Mouse (Mus musculus) left cerebral cortex, postnatal 14 days (tissue): ENCODE measurements around the gene Calhm6. TPM values are rescaled to one million over a fixed set of nuclear protein-coding genes. Genes with fewer than 3 reads are reported as not detected.

Experiments used
- DNase-seq, 2 experiments: peaks; one replicate each; pipeline ENCODE4 v3.0.0; 2021 to 2022; ENCODE audit warnings: low spot score in 2 of 2, mixed read lengths in 1 of 2
- intact Hi-C: fragments of 180-260 bp; cut with DNase I; formaldehyde crosslinking; loops from one replicate; pipeline ENCODE4 v1.15.1; 2025
- long read RNA-seq, 2 experiments: library from polyadenylated mRNA; stranded (forward); transcript quantifications; one replicate each; pipeline ENCODE4 v2.0.0; 2021
- total RNA-seq, 2 experiments: library from RNA; stranded (reverse); gene quantifications; 2 replicates each; pipeline ENCODE4 v1.2.3; 2021

The Calhm6 gene
- under 1 TPM in 1 of 2 experiments, not detected in 1; 0.51 TPM for total RNA-seq
- long read RNA-seq, experiment 1, partial matches to known transcripts = 0 of 2 reads
- long read RNA-seq, experiment 1, other reads (novel, unspliced or antisense) = 1 of 2 reads
- long read RNA-seq, experiment 2 = 0 reads

DNA sequence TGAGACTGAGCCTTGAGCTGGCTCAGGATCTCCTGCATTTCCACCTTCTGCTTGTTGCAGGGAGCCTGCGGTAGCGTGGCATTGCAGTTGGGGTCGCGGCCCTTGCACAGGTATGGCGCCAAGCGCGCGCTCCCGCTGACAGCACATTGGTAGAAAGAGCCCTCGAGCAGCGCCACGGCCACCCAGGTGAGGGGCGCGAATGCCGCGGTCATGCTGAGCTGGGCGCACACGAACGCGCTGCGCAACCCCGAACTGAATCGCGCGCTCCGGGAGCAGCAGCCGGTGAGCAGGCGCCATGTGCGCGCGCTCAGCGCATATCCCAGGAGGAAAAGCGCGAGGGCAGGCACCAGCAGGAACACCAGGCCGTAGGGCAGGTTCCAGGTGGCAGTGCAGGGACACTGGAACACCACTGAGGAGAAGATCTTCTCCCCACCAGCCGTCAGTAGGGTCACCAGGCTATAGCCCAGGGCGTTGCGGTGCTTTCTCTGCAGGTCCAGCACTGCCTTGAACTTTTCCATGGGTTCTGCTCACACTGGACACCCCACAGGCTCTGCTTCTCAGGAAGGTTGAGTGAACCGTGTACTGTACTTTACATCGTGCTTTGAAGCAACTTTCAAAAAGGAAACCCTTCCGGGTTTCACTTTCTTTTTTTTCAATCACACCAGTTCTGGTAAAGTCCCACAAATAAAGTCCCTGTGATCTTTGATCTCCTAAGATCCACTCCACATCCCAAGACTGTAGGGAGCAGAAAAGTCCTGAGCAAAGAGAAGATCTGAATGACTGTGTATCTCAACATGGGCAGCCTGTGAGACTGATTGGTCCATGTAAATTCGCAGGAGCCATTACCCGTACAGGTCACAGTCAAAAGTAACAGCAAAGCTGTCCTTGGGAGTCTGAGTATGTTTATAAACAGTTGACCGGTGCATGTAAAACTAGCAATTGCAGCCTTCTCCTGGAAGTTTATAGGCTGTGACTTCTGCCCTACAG is at the start of gene Calhm6:
TSS of gene Calhm6 (minus strand) at position 593 of the 987 bp plus-strand sequence.
- intact Hi-C loops = no loop called here

DNA sequence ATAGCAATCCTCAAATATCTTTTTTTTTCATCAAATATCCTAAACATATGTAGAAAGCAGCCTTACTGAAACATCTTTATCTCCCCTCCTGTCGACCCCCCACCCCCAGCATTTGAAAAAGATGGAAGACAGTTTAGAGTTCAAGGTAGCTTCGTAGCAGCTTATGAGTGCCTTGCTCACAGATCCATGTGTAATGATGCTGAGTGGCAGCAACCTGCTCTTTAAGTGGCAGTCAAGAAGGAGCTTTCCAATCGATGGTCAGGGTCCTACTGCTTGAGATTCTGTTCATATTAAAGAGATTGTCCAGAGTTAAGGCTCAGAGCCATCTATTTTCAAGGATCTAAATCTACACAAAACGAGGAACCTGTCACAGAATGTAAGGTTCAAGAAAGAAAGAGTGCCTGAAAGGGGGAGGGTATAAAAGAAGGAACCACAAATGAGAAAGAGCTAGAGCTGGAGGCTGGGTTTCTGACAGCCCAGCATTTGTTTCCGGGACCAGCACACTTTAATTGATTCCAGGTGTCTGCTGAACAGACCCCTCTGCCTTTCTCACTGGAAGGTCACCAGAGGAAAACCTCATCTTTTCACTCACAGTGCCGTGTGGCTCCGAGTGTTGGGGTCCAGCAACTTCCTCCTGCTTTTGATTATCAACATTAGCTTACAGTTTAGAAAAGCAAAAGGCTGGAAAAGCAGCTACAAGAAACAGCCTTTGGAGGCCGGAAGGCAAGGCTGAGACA is 48.3 kb upstream of the Calhm6 start:
- intact Hi-C loops = no loop called here
- DNase-seq = no peak

More for the DNA sequence above, at the start of gene Calhm6:
- peak; percentile 8 to 52 for DNase-seq

DNA sequence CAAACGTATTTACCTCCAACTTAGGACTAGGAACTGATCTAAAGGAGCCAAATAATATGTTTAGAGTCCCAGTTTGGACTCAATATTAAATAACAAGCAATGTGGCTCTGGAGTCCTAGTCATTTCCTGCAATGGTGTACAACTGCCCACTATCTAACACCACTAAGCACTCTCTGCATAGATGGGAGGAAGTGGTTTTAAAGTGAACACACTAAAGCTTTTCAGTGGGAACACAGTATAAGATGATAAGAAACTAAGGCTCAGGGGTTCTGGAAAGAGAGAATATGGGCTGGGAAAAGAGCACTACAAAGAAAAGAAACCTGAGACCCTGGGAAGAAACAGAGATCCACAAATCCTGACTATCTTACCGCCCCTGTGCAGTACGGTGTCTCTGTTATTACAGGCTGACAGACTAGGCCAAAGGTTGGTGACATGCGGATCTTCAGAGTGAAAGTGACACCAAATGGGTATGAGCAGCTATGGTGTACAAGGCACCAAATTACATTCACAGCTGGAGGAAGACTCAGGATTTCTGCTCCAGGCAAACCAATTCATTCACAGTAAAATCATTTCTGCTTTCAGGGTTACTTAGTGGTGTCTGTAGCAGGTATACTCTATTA is 45.0 kb upstream of the Calhm6 start:
- intact Hi-C loops = no loop called here
- DNase-seq = no peak

DNA sequence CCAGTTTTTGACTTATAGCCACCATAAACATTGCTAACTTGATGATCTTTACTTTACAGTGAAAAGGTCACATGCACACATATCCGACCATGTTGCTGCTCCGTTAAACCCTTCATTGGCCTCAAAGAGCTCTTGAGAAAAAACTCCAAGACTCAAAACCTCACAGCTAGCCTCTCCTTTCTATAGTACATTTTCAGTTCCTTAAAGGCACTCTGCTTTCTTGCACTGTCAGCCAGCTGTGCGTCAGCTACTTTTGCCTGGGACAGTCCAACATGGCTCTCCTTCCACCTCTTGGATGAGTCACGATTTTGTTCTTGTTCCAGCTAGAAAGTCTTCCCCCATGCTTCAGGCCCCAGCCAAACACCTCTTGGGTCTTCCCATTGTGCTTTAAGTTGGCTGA is 43.9 kb upstream of the Calhm6 start:
- intact Hi-C loops = no loop called here
- DNase-seq = no peak

DNA sequence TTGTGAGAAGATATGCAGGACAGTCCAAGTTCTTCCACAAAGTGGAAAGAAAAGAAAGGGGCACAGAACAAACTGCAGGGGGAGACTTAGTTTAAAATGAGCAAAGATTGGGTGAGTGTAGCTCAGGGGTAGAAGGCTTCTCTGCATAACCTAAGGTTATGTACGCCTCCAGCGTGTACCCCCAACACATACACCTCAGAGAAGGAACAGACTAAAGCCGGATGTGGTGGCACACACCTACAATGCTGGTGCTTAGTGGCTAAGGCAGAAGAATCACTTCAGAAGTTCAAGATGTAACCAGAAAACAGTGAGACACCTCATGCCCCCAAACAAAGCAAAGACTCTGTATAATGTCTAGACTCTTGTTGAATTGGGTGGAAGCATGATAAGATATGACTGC is 43.4 kb upstream of the Calhm6 start:
- intact Hi-C loops = no loop called here

DNA sequence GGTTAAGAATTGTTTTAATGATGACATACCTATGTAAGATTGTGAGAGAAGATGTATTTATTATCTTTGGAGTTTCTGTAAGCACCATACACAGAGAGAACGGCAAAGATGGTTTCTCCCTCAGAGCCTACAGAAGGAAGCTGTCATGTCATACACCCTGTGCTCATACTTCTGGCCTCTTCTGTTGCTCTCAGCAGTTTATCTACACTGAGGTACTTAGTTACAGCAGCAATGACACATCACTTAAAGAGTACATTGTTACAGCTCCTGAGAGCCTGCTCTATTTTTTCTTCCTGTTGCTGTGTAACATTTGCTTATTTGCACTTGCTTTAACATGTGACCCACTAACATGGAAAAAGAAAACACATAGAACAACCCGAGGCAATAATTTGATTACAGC is 39.2 kb upstream of the Calhm6 start:
- intact Hi-C loops = no loop called here
- no peak for DNase-seq

More for the DNA sequence above, 43.4 kb upstream of the Calhm6 start:
- DNase-seq = no peak

DNA sequence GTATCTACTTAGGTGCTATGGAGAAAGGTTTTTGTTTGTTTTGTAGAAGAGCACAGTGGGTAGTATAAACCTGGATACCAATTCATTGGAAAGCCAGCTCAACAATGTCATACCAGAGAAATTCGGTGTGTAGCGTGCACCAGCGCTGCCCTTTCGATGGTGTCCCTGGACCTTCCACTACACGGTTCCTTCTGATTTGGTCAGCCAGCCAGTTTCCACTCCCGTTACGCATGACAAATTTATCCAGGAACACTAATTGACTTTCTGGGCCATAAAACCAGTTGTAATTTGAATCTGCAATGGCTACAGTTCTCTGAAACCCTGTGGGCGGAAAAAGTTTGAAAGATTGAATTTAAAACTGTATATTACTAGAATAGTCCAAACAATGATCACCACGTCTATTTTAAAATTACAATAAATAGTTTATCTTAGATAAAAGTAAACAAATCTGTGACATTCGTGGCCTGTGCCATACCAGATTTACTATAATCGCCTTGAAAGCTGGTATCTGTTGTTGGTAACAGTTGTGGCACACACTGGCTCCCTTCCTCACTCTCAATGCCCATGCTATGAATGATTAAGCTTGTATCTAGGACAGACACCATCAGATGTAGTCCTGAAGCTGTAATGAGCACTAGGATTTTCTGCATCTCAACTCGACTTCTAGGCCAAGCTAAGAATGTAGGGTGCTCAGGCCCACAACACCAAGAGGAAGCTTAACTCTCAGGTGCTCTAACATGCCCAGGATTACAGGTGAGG is 28.2 kb upstream of the Calhm6 start:
- intact Hi-C loops = no loop called here
- DNase-seq = no peak

DNA sequence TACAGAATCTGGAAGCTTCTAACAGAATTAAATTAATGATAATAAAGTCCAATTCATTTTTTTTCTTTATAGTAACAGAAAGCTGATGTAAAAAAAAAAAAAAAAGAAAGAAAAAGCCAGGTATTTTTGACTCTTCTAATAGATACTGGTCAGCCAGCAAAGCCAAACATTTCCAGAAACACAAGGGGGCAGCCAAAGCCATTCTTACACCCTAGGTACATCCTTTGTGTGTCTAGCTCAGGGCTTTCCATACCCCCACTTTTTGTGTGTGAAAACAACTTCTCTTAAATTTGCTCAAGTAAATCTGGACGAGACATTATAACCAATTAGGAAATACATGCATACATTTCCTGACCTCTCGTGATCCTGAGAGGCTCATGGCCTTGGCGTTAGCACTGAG is 24.0 kb upstream of the Calhm6 start:
- intact Hi-C loops = loop anchor here (5.0 kb wide), 1 partner anchor 120 kb away; no protein-coding TSS in a partner anchor
- DNase-seq = peak in 1 of 2 experiments; percentile 35

DNA sequence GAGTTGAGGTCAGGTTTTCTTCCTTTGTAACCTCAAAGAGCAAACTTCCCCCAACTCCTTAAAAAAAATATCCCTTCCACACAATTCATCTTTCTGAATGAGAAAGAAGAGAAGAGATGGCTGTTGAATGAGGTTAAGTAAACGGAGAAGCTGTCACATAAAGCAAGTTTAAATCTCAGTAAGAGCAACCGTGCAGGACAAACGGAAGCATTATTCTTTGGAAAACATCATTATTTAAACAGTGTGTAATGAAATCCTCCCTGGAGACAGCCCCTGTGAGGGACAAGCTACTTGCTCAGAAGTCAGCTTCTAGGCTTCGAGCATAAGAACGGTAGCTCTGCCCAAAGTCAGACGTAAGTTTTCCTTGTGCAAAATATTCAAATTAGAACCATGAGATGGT is 22.7 kb upstream of the Calhm6 start:
- intact Hi-C loops = loop anchor here (5.0 kb wide), 1 partner anchor 122 kb away; no protein-coding TSS in a partner anchor

DNA sequence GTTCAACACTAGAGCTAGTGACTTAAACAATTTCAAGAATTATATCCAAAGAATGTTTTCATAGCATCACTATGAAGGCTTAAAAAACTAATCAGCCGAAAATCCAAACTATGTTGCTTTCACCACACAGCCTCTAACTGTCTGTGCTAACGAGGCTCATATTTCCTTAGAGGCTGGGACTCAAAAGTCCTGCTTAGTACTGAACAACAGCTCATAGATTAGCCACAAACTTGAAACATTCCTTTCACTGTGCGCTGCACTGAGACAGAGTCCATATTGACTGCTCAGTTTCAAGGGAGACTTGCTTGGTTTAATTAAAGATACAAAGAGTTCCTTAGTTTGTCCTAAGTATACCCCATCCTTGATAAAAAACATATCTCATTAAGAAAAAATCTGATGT is 22.0 kb upstream of the Calhm6 start:
- DNase-seq = no peak
- intact Hi-C loops = loop anchor here (5.0 kb wide), 1 partner anchor 123 kb away; no protein-coding TSS in a partner anchor

More for the DNA sequence above, 22.7 kb upstream of the Calhm6 start:
- no peak for DNase-seq

DNA sequence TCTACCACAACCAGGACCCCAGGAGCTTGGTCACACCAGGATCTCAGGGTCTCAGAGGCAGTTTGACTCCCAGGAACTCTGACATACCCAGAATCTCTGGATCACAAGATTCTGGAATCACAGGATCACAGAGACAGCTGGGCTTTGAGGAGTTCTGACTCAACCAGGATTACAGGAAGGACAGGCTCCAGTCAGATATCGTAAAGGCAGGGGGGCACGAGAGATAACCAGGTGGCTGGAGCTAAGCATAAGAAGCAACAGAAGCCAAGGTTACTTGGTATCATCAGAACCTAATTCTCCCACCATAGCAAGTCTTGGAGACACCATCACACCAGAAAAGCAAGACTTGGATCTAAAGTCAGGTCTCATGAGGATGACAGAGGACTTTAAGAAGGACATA is 13.9 kb upstream of the Calhm6 start:
- intact Hi-C loops = no loop called here
- no peak for DNase-seq

DNA sequence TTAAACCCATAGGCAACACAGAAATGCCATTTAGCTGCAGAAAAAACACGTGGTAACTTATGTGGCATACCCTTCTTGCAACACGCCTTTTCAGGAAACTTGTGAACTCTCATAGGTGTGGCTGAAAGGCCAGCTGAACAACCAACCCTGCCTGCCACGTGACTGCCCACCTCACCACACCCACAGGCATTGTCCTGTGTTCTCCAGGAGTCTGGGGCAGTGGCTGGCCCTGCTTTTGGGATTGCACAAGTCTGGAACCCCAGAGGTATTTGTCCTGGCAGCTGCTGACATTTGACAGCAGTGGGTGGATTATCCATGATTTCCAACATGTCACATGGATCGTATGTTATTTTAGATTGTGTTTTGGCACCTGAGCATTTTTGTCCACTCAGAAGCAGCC is 12.0 kb upstream of the Calhm6 start:
- DNase-seq = no peak
- intact Hi-C loops = no loop called here

DNA sequence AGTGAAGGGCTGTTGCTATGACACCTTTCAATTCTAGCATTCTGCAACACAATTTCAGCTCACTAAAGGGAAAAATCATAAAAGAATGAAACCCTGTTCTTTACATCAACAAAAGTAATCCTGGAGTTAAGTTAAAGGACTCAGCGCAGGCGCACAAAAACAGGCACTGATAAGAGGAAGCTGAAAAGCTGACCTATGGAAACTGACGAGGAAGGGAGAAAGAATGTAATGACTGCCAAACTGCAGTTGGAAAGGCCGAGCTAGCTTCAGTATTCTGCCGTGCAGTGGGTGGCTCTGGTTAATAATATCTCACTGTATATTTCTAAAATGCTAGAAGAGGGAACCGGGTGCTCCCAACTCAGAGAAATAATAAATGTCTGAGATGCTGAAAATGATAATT is 10.2 kb upstream of the Calhm6 start:
- DNase-seq = peak in 1 of 2 experiments; percentile 15
- intact Hi-C loops = no loop called here

DNA sequence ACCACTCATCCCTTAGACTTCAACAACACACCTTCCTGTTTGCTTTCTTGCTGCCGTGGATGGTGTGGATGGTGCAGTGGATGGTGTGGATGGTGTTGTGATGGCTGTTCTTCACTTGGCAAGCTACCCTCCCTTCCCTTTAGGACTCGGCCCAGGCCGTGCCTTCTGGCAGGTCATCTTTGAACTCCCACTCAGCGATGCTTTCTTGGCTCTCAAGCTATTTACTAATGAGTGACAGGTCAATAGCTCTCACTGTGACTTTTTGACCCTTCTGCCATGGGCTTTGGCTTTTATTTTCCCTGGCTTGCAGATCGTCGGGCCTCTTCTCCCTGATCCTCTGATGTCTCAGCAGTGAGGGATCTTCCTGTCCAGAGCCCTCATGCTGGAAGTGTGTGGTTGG is 8.6 kb upstream of the Calhm6 start:
- intact Hi-C loops = no loop called here
- no peak for DNase-seq

DNA sequence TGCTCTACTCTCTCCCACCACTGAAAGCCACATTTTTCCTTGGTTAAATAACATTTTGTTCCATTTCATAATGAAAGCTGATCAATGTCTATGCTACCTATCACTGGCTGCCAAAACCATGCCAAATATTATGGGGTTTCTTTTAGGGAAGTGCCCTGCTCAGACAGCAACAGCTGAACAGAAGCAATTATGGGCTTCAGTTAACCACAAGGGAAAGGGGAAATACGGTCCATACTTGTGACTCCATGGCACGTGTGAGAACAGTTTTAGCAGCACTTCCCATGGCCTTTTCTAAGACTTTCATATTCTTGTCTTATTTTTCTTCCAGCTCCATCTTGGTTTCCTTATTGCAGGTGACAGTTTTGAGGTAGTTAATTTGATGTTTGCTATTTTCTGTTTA is 3.6 kb upstream of the Calhm6 start:
- intact Hi-C loops = no loop called here

DNA sequence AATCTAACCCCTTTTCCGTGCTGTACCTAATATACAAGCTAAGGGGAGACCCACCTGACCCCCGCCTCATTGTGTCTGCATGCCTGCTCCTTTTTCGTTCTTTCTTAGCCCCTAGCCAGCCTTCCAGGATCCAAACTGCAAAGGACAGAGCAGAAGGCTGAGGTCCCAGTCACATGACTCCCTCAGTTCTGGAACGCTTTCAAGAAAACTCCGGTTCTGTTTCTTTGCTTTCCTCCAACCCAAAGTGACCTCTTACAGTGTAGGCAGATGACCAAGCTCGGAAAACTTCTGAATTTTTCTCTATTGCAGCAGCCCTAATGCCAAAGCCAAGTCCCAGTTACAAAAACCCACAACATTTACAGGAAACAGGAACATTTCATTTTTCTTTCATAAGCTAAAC is 607 bp upstream of the Calhm6 start:
- no peak for DNase-seq
- intact Hi-C loops = no loop called here

More for the DNA sequence above, 3.6 kb upstream of the Calhm6 start:
- DNase-seq = no peak

DNA sequence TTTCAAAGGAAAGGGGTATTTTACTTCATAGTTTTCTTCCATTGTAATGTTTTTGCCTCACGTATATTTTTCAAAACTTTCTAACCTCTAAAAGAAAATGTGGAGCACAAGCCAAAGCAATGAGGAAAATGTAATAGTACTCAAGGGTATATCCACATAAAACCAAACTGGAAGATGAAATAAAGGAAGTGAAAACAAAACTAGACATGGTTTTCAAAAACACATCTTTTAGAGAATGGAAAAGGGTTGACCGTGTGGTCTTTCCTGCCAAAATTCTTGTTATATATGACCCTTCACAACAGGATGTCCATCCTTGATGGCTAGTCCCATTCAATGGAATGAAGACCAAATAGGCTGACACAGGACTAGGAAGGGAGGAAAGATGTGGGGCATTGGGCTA is 9.4 kb downstream of the Calhm6 start:
- intact Hi-C loops = no loop called here
- no peak for DNase-seq

DNA sequence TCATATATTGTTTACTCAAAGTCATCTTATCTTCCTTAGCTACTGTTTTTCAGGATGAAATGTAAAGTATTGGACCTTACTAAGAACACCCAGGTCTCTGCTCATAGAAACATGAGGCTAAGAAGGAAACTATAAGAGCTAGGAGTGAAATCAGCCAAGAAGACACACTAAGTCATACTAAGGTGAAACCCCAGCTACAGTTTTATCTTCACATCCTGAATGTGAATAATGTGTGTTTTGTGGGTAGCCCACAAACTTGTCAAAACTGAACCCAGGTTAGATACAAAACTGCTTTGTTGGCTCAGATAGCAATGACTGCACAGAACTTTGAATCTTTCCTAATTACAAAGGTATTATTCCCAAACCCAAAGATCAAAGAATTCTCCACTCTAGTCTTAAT is 10.0 kb downstream of the Calhm6 start:
- no peak for DNase-seq
- intact Hi-C loops = no loop called here

DNA sequence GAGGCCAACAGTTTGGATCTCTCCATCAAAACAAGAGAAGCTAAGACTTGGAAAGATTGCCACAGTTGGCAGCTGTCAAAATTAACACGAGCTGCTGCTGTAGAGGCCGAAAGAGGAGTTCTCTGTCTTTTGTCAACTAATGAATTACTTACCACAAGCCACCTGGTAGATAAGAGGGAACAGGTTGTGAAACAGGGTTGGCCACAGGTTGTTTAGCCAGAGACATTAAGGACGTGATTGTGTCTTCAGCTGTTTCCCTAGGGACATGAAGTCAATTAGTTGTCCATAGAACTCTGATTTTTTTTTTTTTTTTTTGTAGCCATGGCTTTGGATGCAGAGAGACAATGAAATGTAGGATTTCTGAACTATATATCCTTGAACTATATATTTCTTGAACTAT is 10.7 kb downstream of the Calhm6 start:
- intact Hi-C loops = no loop called here
- no peak for DNase-seq
